Mouse (Mus musculus): ENCODE data around the gene D1Pas1. TPM values are rescaled to one million over a fixed set of nuclear protein-coding genes. Genes with fewer than 3 reads are reported as not detected.

The D1Pas1 gene
- total and polyA plus RNA-seq, 3 experiments, result 0.27 TPM; not detected in 2

DNA sequence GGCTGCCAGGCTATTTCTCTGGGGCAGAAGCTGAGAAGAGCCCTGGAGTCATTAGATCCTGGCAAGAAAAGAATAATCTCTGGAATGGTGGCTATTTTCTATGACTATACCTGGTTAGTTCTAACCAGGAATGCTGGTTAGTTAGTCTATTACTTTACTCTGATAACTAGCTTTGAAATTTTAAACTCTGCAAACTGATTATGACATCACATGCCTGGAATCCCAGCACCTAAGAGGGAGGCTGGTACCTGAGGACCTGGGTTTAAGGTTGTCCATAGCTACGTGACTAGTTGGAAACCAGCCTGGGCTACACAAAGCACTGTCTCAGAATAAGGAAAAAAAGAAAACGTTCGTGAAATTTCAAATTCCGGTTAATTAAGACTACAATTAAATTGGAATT lies 39.7 kb upstream of the D1Pas1 start:
- H3K4me3 ChIP-seq (ENCODE audit: low read depth, low read length), result no peak overlapping the region
- H3K36me3 ChIP-seq (replicated peaks), result no peaks in the 10 kb centered on the region
- H3K9me3 ChIP-seq (replicated peaks), result peaks cover 23% of the 10 kb centered on the region
- no peak for DNase-seq (ENCODE audit: low spot score)
- no peaks in the 10 kb centered on the region for H3K27me3 ChIP-seq (ENCODE audit: insufficient read depth, low read length)
- no peak for ATAC-seq (ENCODE audit: extremely low read depth, insufficient number of reproducible peaks, low FRiP score, poor library complexity, severe bottlenecking)
- TF ChIP-seq POLR2AphosphoS5 (IDR thresholded peaks at IDR 0.05; ENCODE audit: insufficient replicate concordance, low read depth, low read length), result no peak
- H3K4me1 ChIP-seq (ENCODE audit: insufficient read depth, low read depth, low read length), result no peaks in the 10 kb centered on the region

DNA sequence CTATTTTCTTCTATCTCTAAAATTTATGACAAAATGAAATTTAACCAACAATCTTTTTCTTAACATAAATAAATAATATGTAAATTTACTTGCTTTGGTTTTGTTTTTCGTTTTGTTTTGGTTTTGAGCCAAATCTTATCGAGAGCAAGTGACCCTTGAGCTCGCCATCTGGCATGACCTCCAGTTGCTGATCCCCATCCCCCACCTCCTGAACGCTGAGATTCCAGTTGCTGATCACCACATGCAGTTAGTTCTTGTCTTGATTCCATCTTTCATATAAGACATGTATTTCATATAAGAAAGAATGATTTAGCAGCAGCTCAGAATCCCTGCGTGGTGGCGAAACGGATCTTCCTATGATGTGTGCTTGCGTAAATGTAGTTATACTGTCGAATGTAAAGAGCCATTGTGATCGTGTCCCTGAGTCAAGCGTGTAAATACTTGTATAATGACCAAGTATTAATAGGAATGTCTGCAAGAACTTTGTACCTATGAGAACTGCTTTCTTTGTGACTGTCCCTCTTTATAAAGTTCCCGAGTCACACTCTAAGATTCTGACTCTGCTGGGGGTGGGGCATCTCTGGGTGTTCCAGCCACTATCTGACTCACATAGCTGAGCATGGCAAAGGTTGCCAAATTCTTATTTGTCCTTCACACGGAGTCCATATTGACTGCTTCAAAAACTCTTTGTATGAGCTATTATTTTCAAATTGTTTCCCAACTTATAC lies 36.9 kb upstream of the D1Pas1 start:
- DNase-seq (ENCODE audit: low spot score), result no peak

GRCm38 (mm10) chr1:186930888-186931233 lies 36.4 kb upstream of the D1Pas1 start:
- peaks cover 19% of the 10 kb centered on the region for H3K9me3 ChIP-seq (replicated peaks)
- no peaks in the 10 kb centered on the region for H3K27me3 ChIP-seq (ENCODE audit: insufficient read depth, low read length)
- no peak for TF ChIP-seq TAL1 (conservative IDR thresholded peaks at IDR 0.05; ENCODE audit: low read depth, low read length)
- no peak for TF ChIP-seq POLR2AphosphoS5 (IDR thresholded peaks at IDR 0.05; ENCODE audit: insufficient replicate concordance, low read depth, low read length)
- no peak for TF ChIP-seq GATA2 (IDR thresholded peaks at IDR 0.05; ENCODE audit: borderline replicate concordance, low read depth, low read length)
- no peak overlapping the region for H3K4me3 ChIP-seq (ENCODE audit: low read depth, low read length)
- no peaks in the 10 kb centered on the region for H3K36me3 ChIP-seq (replicated peaks)
- DNase-seq (ENCODE audit: low spot score) (no peak), ATAC-seq (ENCODE audit: extremely low read depth, insufficient number of reproducible peaks, low FRiP score, poor library complexity, severe bottlenecking) (no peak)
- H3K4me1 ChIP-seq (ENCODE audit: insufficient read depth, low read depth, low read length), result no peaks in the 10 kb centered on the region

More for the DNA sequence above, 36.9 kb upstream of the D1Pas1 start:
- TF ChIP-seq CTCF (IDR thresholded peaks at IDR 0.05; ENCODE audit: low read depth, low read length) (no peak), TAL1 (conservative IDR thresholded peaks at IDR 0.05; ENCODE audit: low read depth, low read length) (no peak), GATA1 (IDR thresholded peaks at IDR 0.05; ENCODE audit: borderline replicate concordance, low read length) (no peak), GATA2 (IDR thresholded peaks at IDR 0.05; ENCODE audit: borderline replicate concordance, low read depth, low read length) (no peak), POLR2AphosphoS5 (IDR thresholded peaks at IDR 0.05; ENCODE audit: insufficient replicate concordance, low read depth, low read length) (no peak)
- Histone ChIP-seq H3K36me3 (replicated peaks) (no peaks in the 10 kb centered on the region), H3K9me3 (replicated peaks) (peaks cover 21% of the 10 kb centered on the region), H3K4me1 (ENCODE audit: insufficient read depth, low read depth, low read length) (no peaks in the 10 kb centered on the region), H3K27me3 (ENCODE audit: insufficient read depth, low read length) (no peaks in the 10 kb centered on the region), H3K4me3 (ENCODE audit: low read depth, low read length) (no peak overlapping the region)
- ATAC-seq (ENCODE audit: extremely low read depth, insufficient number of reproducible peaks, low FRiP score, poor library complexity, severe bottlenecking), result no peak

- ATAC-seq (ENCODE audit: extremely low read depth, insufficient number of reproducible peaks, low FRiP score, poor library complexity, severe bottlenecking), result no peak
- H3K4me3 ChIP-seq (ENCODE audit: low read depth, low read length), result no peak overlapping the region
- no peaks in the 10 kb centered on the region for H3K27me3 ChIP-seq (ENCODE audit: insufficient read depth, low read length)
- no peak for TF ChIP-seq TAL1 (conservative IDR thresholded peaks at IDR 0.05; ENCODE audit: low read depth, low read length)
- TF ChIP-seq GATA2 (IDR thresholded peaks at IDR 0.05; ENCODE audit: borderline replicate concordance, low read depth, low read length), result no peak
- TF ChIP-seq POLR2AphosphoS5 (IDR thresholded peaks at IDR 0.05; ENCODE audit: insufficient replicate concordance, low read depth, low read length), result no peak
- TF ChIP-seq GATA1 (IDR thresholded peaks at IDR 0.05; ENCODE audit: borderline replicate concordance, low read length), result no peak
- no peak for TF ChIP-seq CTCF (IDR thresholded peaks at IDR 0.05; ENCODE audit: low read depth, low read length)
- H3K9me3 ChIP-seq (replicated peaks), result peaks cover 30% of the 10 kb centered on the region
- no peaks in the 10 kb centered on the region for H3K4me1 ChIP-seq (ENCODE audit: insufficient read depth, low read depth, low read length)
- DNase-seq (ENCODE audit: low spot score), result no peak
- H3K36me3 ChIP-seq (replicated peaks), result no peaks in the 10 kb centered on the region
Measured at GRCm38 (mm10) chr1:186934205-186934604, 33.0 kb upstream of the D1Pas1 start.

DNA sequence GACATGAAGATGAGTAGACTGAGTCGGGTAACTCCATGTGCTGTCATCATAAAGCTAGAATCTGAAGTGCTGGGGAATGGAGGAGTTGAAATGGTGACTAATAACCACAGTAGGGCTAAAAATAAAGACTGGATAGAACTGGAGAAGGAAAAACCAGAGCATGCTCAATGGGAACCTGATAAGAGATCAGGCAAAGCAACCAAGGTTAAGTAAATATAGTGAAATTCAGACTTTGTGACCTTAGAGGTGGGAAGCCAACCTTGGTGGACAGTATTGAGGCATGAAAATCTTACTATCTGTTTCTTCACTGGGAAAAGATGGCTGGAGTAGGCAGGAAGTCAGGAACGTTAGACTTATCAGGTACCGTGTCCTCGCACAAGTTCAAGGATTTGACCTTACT lies 14.8 kb upstream of the D1Pas1 start:
- Histone ChIP-seq H3K36me3 (replicated peaks) (no peaks in the 10 kb centered on the region), H3K4me1 (ENCODE audit: insufficient read depth, low read depth, low read length) (no peaks in the 10 kb centered on the region), H3K9me3 (replicated peaks) (peaks cover 56% of the 10 kb centered on the region), H3K4me3 (ENCODE audit: low read depth, low read length) (no peak overlapping the region), H3K27me3 (ENCODE audit: insufficient read depth, low read length) (no peaks in the 10 kb centered on the region)
- DNase-seq (ENCODE audit: low spot score) (no peak), ATAC-seq (ENCODE audit: extremely low read depth, insufficient number of reproducible peaks, low FRiP score, poor library complexity, severe bottlenecking) (no peak)
- no peak for TF ChIP-seq GATA2 (IDR thresholded peaks at IDR 0.05; ENCODE audit: borderline replicate concordance, low read depth, low read length)

- DNase-seq (ENCODE audit: low spot score) (no peak), ATAC-seq (ENCODE audit: extremely low read depth, insufficient number of reproducible peaks, low FRiP score, poor library complexity, severe bottlenecking) (no peak)
- Histone ChIP-seq H3K4me3 (ENCODE audit: low read depth, low read length) (no peak overlapping the region), H3K36me3 (replicated peaks) (no peaks in the 10 kb centered on the region), H3K9me3 (replicated peaks) (peaks cover 52% of the 10 kb centered on the region), H3K4me1 (ENCODE audit: insufficient read depth, low read depth, low read length) (no peaks in the 10 kb centered on the region), H3K27me3 (ENCODE audit: insufficient read depth, low read length) (no peaks in the 10 kb centered on the region)
- TF ChIP-seq POLR2AphosphoS5 (IDR thresholded peaks at IDR 0.05; ENCODE audit: insufficient replicate concordance, low read depth, low read length) (no peak), GATA1 (IDR thresholded peaks at IDR 0.05; ENCODE audit: borderline replicate concordance, low read length) (no peak), TAL1 (conservative IDR thresholded peaks at IDR 0.05; ENCODE audit: low read depth, low read length) (no peak), GATA2 (IDR thresholded peaks at IDR 0.05; ENCODE audit: borderline replicate concordance, low read depth, low read length) (no peak), CTCF (IDR thresholded peaks at IDR 0.05; ENCODE audit: low read depth, low read length) (no peak)
Measured at GRCm38 (mm10) chr1:186954591-186954990, 12.6 kb upstream of the D1Pas1 start.

GRCm38 (mm10) chr1:186959380-186959779 lies 7.8 kb upstream of the D1Pas1 start:
- DNase-seq (ENCODE audit: low spot score) (no peak), ATAC-seq (ENCODE audit: extremely low read depth, insufficient number of reproducible peaks, low FRiP score, poor library complexity, severe bottlenecking) (no peak)
- Histone ChIP-seq H3K9me3 (replicated peaks) (peaks cover 40% of the 10 kb centered on the region), H3K36me3 (replicated peaks) (no peaks in the 10 kb centered on the region), H3K4me1 (ENCODE audit: insufficient read depth, low read depth, low read length) (no peaks in the 10 kb centered on the region), H3K4me3 (ENCODE audit: low read depth, low read length) (no peak overlapping the region), H3K27me3 (ENCODE audit: insufficient read depth, low read length) (no peaks in the 10 kb centered on the region)
- TF ChIP-seq TAL1 (conservative IDR thresholded peaks at IDR 0.05; ENCODE audit: low read depth, low read length), result no peak
- no peak for TF ChIP-seq GATA1 (IDR thresholded peaks at IDR 0.05; ENCODE audit: borderline replicate concordance, low read length)

Data from G1E (cell line).